Mouse (Mus musculus) right cerebral cortex, postnatal 10 days (tissue): ENCODE measurements around the gene Zc3hav1.

Experiments
- DNase-seq, 2 experiments: peaks; one replicate each; pipeline ENCODE4 v3.0.0; 2021; ENCODE audit warnings: low spot score in 2 of 2

The Zc3hav1 gene

GRCm38 (mm10) chr6:38293708-38294107 is 60.7 kb downstream of the Zc3hav1 start:
- DNase-seq, result no peak

- no peak for DNase-seq
Measured at GRCm38 (mm10) chr6:38292871-38293646, 61.3 kb downstream of the Zc3hav1 start.

GRCm38 (mm10) chr6:38284422-38284821 is 70.0 kb downstream of the Zc3hav1 start:
- DNase-seq, result no peak

- no peak for DNase-seq
Measured at GRCm38 (mm10) chr6:38264466-38264865, 89.9 kb downstream of the Zc3hav1 start.

GRCm38 (mm10) chr6:38263393-38264159 is 90.8 kb downstream of the Zc3hav1 start:
- DNase-seq, result peak; percentile 50 to 67

GRCm38 (mm10) chr6:38261877-38262276 is 92.5 kb downstream of the Zc3hav1 start:
- no peak for DNase-seq

GRCm38 (mm10) chr6:38257506-38257905 is 96.9 kb downstream of the Zc3hav1 start:
- DNase-seq, result no peak

GRCm38 (mm10) chr6:38256793-38257192 is 97.6 kb downstream of the Zc3hav1 start:
- no peak for DNase-seq

- no peak for DNase-seq
Measured at GRCm38 (mm10) chr6:38255794-38256193, 98.6 kb downstream of the Zc3hav1 start.
